Mouse (Mus musculus) lung, postnatal 10 days (tissue): ENCODE results near the gene Psmd1.
A peak's percentile ranks its signal among the peaks of the same experiment; 100 is the strongest.
"Not testable (repeated sequence)": the region's sequence is repeated elsewhere in the genome, so short reads cannot be mapped to it uniquely, and the experiment has no call there.

ENCODE experiments used
- DNase-seq: peaks from one replicate; pipeline ENCODE4 v3.0.0; 2021

The Psmd1 gene

DNA sequence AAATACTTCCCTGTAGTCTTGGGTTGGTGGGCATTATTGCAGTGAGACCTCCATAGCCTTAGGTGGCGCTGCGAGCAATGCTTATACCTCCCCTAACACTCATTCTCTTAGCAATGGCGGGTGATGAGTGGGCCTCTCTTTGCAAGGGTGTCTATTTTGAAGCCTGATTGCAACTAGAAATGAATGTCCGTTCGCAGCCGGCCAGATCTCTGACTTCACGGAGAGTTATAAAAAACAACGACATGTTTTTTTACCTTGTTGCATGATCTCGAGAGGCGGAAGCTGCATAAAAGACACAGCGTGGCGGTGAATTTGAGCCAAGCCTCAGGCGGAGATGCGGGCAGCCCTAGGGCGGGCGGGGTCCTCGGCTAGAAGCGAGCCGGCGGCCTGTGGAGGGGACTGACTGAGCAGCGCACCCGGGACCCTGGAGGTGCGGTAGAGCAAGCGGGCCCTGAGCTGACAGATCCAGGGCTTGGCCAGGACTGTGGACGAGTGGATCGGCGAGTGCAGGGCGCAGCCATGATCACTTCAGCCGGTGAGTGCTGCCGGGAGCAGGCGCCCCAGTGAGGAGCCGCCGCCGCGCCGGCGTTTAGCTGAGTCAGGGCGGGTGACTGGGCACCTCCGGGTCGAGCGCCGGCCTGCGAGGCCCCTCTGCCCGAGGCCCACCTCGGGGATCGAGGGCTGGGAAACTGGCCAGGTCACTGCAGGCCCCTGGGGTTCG, at the start of gene Psmd1:
Psmd1 (plus strand) TSS at position 117 of the 721 bp plus-strand sequence.
- peak; percentile 94 for DNase-seq

DNA sequence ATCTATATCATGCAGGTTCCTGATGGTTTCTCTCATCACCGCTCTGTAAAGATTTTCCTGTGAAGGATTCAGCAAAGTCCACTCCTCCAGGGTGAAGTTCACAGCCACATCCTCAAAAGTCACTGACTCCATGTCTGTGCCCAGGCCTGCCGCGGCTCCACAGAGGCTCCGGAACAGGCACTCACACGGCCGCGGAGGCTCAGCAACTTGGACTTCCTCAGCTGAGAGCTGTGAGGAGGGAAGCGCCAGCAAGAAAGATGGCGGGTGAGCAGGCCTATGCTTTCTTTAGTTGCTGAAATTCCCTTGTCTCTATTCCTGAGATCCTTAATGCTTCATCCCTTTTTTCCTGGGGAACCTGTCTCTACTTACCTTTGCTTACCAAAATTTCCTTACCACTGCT, 48.4 kb upstream of the Psmd1 start:
- not testable (repeated sequence) for DNase-seq

DNA sequence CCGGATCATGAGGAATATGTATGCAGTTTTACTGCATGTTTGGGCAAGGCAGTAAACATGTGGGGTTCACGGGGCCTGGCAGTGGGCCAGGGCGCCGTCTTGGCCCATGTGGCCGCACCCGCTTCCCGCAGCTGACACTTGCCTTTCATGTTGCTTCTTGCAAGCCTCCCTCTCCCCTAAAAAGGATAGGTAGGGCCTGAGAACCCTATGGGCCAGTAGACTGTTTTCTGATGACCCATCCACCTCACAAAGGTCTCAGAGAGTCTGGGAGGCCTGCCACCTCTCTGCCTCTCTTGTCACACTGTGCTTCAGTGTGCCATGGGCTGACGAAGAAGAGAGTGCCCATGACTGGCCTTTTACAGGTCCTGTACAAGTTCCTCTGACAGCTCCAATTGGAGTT, 47.7 kb upstream of the Psmd1 start, which contains the start of gene Spata3:
Spata3 (plus strand) TSS at position 301 of the 400 bp plus-strand sequence.
- DNase-seq = no peak

DNA sequence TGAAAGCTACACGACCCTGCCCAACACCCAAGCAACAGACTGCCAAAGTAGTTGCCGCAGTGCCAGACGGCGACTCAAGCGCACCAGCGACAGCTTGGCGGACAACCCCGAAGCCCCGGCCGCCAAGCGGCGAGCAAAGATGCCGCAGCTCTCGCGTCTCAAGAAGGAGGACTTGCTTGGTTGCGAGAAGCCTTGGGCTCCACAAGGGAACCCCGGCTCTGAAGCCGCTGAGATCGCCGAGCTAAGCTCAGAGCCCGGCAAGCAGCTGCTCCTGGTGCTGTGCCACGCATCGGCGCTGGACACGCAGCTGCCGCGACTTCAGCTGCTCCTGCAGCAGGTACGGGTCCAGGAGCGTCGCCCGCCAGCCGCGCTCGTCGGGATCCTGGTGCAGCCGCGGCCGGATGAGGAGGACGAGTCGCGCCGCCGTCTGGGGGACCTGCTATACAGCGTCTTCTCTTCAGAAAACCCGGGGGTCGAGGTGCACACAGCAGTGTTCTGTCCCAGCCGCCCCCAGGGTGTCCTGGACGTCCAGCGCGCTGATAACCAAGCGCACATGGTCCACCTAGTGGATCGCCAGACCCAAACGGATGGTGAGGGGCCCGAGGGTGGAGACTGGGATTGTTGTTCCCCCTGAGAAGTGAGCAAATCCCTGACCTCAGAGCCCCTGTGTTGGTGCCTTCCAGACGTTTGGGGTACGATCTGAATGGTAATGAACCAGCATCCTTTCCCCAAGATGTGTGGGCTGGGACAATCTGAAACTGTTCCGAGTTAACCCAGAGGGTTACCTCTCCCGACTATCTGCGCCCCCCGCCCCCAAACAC, 45.7 kb upstream of the Psmd1 start:
- DNase-seq = peak; percentile 67

DNA sequence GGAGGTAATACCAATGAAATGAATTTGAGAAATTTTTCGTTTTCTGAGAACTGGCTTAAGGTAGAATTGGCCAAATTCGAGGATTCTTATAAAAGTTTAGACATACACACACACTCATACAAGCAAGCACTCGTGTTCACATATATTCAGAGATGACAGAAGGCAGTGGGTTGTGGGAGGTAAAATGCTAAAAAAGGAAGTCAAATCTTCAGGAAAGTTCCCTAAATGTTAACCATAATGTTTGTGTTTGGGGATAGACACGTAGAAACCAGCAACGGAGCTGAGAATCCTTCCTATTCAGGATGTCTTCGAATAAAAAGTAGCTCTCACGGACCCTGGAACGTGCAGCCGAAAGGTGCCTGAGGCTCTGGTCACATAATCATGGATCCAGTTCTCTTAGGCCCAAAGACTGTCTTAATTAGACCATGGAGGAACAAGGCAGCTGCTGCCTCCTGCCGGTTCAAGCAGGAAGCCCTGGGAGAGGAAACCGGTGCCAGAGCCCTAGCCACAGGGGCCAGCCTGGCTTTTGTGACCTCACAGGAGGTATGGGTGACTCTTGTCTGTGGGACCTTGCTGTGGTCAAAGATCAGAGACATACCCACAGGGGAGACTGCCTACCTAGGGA, 42.7 kb upstream of the Psmd1 start:
- DNase-seq = peak; percentile 9

DNA sequence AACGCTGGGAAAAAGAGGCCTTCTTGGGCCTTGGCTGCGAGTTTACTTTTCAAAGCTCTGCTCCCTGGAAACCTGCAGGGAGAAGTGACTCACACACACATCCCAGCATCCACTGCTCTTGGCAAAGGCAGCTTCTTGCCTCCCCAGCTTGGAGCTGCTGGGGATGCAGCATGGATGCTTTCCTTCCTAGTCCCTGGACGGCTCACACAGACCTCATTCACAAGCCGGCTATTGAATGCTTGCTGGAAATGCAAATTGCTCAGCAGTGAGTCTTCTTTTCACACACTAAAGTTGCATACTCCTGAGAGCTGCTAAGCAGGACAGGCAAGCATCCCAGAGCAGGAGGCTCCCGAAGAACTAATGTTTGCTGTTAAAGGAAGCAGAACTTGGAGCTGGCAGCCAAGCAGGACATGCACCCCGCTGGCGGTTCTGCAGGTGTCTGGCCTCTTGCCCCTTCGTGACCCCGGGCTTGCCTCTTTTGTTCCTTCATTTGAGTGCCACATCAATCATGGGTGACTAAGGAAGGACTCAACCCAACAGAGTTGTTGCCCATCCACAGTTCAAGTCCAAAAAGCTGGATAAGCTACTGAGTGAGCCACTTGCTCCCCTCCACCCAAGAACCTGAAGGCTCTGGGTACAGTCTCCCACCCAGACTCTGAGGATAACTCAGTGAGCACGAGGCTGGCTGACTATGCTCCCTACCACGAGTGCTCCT, 31.8 kb upstream of the Psmd1 start:
- no peak for DNase-seq

DNA sequence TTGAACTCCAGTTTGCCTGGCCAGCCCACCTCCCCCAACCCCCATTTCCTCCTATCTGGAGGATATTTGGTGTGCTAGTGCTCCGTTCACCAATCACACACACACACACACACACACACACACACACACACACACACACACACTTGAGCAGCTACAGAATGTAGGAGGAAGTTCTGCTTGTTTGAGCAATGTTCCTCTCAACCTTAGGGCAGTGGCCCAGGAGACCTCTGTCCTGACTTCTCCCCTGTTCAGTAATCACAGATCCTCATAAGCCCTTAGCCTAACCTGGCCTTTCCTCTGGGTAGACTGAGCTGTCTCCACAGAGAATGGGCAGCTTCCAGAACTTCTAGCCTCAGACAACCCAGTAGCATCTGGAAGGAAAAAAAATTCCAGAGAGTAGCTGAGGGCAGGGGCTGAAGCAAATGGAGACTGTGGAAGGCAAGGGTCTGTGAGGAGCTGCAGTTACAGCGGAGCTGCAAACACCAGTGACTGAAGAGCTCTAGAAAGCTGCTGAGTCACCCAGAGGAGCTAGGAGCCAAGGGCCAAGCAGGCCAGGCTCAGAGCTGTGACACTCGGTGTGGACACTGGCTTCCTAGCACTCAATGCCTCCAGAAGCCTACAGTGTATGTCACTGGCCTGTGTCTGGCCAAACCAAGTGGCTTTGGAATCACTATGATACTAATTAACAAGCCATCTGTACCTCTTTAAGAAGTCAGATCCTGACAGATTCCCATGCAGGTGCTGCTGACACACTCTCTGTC, 25.8 kb upstream of the Psmd1 start:
- peak; percentile 38 for DNase-seq

DNA sequence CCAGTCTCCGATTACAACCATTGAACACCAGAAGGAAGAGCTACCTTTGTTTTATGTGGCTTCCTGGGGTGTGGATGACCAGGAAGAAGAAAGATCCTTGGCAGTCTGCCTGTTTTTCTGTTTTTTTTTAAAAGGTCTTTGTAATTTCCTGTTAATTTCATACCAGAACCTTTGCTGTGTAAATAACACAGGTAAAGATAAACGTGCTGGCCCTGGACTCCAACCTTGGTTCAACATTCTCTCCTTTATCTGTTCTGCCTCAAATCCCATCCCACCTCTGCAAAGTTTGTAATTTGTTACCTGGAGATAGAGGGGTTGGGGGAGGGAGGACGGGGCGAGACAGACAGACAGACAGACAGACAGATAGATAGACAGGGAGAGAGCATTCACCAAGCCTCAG, 24.1 kb upstream of the Psmd1 start:
- DNase-seq = no peak

DNA sequence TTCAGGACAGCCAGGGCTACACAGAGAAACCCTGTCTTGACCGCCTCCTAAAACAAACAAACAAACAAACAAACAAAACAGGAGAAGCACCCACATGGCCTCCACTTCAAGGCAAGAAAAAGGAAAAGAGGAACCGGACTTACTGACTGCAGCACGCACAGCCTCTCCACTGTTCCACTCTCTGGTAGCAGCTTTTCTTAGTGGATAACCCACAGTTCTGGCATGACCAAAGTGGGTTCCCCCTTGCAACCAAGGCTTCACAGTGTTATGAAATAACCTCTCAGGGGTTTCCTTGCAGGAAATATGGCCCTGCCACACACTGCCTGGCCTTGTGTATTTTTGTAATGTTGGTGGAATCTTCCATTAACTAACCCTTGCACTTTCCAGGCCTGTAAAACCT, 23.4 kb upstream of the Psmd1 start:
- DNase-seq = no peak

DNA sequence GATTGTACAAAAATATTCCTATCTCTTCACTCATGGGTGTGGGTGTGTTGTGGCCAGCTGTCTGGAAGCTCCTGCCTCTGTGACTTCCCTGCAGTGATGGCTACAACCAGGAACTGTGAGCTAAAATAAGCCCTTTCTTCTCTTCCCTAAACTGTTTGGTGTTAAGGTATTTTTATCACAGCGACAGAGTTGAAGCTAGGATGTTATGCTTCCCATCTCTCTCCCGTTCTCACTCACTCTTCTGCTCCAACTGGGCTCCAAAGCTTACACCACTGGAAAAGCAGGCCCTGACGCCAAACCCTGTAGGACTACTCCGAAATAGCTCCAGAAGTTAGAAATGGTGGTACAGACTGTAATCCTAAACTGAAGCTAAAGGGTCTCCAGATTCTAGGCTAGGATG, 19.1 kb upstream of the Psmd1 start:
- no peak for DNase-seq

DNA sequence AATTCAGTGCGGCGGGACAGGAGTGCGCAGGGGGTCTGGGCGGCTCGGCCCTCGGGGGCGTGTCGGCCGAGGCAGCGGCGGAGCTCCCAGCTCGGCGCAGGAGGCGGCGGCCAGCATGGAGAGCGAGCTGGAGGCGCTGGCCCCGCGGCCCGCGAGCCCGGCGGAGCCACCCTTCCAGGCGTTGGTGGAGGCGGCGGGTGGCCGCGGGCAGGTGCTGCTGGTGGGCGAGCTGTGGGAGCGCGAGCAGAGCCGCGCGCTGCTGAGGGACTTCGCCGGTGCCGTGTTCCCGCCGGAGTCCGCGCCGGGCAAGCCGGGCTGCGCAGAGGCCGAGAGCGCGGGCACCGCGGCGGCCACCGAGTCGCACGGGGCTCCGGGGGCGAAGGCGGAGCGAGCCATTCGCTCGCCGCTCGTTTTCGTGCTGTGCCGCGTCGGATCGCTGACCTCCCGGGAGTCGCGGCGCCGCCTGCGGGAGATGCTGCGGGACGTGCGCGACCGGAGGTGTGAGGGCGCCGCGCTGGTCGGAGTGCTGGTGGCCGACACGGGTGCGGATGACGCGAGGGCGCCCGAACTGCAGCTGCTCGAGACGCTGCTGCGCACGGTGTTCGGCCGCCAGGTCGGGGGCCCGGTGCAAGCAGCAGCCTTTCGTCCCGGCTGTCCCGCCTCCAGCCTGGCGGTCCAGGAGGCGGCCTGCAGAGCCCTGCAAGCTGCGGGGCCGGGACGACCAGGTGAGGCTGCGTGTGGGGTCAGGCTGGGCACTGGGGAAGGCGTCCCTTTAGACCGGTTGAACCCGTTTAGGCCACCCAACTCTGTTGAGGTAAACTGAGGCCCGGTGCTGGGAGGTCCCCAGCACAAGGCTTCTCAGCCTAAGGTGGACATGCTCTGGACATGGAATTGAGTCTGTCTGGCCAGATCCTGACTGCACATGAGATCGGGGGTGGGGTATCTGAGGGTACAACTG, 18.1 kb upstream of the Psmd1 start, which contains the start of gene 2810459M11Rik:
2810459M11Rik (plus strand) TSS at position 16 of the 958 bp plus-strand sequence.
- peak; percentile 36 for DNase-seq

DNA sequence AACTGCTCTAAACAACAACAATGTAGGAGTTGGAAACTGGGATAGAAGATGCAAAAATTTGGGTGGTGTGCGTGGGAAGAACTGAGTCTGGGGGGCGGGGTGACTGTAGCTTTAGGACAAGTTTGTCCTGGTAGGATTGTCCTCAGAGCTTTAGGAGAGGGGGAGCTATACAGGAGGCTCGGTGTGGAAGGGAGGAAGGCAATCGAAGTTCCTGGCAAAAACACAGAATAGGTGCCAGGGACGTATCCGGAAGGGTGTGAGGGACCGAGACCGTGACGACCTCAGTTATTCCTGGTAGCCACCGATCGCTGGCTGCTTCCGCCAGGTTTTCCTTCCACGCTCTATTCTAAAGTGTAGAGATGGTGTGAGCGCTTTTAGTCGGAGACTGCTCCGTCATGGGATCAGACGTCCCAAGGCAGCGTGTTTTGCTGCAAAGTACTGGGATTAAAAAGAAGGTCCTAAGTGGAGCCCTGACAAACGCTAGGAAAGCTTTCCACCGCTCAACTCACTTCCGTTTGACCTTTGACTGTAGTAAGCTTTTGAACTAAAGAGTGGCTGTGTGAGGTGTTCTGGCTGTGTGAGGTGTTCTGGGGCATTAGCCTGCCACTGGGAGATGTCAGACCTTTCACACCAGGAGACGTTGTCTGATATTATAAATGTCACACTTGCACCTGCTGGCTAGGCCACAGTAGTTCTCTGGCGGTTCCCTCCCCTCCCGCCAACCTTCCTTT, 17.2 kb upstream of the Psmd1 start:
- DNase-seq = no peak

DNA sequence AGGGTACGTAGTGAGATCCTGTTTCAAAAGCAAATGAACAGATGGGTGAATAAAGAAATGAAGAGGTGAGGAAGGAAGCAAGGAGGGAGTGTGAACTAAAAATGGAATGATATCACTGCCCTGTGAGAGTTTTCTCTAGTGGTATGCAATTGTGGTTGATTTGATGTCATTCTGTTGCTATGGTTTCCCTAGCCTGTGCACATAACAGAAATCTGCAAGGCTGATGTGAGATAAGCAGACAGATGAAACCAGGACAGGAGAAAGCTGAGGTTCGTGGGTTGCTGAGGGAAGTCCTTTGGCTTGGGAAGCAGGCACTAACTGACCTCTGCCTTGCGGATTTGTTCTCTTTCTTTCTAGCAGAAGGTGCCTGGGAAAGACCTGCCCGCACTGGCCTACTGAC, 16.0 kb upstream of the Psmd1 start:
- no peak for DNase-seq

DNA sequence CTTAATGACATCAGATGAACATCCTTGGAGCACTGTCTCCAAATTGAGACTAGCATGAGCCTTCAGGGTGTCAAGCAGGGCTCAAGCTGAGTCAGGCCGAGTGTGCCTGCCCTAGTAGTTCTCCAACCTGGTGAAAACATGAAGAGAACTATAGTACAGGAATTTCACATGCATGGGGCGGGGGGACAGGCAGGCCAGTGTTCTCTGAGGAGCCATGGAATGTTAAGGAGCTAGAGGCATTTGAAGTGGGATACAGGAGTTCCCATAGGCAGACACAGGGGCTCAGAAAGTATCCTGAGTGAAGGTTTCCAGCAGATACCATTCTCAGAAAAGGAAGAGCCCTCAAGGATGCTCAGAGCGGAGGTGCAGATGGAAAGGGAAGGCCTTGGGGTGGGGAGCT, 15.4 kb upstream of the Psmd1 start:
- DNase-seq = no peak

DNA sequence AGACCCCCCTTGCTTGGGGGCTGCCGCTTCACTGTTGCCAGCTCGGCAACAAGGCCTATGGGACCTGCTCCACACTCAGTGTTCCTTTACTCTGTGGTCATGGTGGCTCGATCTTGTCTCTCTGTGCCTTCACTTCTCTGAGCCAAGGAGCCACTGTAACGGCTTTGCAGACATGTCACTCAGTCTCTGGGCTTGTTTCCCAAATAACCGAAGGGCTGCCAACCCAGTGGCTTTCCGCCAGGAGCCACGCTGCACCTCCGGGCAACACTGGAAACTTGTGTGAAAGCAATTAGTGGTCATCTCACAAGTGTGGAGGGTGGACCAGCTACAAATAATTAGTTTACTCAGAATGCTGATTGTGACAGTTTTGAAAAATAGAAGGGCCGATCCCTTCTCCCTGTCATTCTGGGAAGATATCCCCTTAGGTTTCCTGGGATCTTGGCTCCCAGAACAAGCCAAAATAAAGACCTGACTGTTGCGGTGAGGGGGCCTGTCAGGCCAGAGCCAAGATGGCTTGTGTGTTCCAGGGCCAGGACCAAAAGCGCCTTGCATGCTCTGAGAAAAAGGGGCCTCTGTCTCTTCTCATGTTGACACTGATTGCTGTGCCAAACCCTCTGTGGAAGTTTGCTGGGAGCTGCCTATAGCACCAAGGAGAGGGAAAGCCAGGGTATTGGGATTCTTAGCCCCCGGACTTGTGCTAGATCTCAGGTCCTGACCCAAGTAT, 10.8 kb upstream of the Psmd1 start:
- DNase-seq = no peak

DNA sequence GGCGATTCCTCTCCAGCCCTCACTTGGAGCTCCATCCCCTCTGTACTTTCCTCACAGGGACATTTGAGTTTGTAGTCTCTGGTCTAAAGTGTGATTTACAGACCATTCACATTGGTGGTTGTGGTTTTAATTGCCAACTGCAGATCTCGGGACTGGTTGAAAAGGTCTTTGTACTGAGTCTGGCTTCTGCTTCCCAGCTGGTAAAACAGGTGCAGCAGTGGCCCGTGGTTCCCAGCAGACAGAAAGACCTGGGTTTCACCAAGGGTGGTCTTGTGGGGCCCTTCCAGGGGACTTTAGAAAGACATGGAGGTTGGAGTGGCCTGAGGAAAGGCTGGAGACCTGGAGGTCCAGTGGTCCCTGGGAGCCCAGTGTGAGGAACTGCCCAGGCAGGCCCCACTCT, 9.2 kb upstream of the Psmd1 start:
- DNase-seq = no peak

DNA sequence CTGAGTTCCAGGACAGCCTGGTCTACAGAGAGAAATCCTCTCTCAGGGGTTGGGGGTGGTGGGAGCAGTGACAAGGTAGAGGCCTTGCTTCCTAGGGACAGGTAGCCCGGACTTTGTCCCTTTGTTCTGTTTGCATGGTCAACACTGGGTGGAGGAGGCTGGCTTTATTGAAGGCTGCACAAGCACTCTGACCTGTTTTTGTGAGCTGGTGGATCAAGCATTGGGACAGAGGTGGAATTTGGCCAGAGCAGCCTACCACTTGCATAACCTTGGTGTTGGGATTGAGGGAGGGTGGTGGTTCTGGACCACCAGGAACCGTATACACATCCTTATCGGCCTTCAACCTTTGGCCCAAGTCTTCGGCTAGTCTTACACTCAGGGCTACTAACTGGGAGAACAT, 7.9 kb upstream of the Psmd1 start:
- DNase-seq = no peak

DNA sequence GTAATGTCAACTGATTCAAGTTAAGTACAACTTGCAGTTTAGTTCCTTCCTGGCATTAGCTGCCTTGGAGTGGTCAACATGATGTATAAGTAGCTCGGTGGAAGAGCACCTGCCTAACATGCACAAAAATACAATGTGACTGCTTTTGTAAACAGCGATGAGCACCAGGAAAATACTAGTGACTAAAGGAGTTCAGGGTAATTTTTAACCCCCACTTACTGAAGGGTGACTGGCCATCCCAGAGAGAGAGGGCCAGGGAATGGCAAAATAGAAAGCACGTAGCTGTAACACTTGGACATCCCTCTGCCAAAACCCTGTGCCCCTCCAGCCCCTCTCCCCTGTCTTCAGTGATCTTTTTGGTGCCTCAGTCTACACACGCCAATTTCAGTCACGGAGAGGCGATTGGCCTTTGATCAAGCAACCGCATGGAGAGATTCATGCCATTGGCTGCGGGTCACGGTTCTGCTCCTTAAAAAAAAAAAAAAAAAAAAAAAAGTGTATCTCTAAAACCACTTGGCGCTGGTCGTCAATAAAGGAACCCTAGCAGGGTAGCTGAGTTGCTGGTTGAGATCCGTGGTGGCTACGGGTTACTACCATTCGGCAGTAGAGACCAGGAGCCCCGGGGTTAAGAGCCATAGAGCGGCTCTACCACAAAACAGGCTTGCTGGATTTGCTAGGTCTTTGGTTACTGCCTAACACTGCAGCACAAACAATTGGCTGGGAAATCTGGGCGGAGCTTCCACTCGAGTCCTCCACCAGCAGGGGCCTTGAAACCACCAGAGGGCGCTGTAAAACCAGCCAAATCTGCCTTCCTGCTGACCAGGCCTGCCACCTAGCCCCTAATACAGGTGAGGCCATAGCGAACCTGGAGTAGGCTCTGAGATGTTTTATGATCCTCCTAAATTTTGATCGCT, 5.1 kb upstream of the Psmd1 start:
- DNase-seq = peak; percentile 96

DNA sequence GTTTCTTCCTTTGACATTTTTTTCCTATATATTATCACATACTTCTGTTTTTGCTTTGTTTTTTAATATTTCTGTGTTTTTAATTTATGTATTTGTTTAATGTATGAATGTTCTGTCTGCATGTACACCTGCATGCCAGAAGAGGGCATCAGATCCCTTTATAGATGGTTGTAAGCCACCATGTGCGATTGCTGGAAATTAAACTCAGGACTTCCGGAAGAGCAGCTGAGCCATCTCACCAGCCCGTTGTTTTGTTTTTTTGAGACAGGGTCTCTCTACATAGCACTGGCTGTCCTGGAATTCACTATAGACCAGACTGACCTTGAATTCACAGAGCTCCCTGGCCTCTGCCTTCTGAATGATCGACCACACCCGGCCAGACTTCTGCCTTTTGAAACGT, 1.7 kb upstream of the Psmd1 start:
- DNase-seq = no peak
